Comparison of ENCODE assay signal across 8 mouse cellular contexts in the genomic region with DNA sequence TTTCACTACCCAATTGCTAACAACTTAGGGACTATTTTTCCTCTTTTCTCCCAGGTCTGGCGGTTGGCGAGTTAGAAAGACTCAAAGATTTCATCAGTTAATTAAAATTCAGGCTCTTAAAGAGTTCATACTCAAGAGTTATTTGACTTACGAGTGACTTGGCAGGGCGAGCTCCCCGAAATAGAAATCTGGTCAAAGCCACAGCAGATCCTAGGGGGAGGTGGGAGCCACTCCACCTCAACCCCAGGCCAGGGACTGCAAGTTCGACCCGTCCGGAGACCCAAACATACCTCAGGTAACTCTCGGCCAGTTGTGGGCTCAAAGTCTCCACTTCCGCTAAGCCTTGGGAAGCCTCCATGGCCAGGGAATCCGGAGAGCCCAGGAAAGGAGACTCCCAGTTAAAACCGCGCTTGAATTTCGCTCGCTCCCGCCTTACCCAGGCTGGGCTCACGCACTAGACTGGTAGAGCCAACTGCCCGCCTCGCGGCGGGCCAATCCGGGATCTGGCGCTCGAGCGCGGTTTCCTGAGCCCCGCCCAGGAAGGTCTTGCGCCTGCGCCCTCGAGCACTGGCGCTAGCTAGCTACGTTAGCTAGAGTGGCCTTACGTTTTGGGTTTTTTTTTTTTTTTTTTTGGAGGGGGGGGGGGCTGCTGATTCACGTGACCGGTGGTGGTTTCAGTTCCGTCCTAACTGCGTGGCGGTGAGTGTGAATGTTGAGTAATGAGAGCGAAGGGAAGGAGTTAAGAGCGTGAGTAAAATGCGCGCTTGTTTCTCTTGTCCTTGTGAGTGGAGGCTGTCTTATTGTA. TPM values are rescaled to one million over a fixed set of nuclear protein-coding genes. Genes with fewer than 3 reads are reported as not detected.
DNase-seq lines count a peak whose midpoint lies in the region; ATAC-seq lines count a peak whose summit lies in the region.

A gene (minus strand): TSS at position 474 of the 805 bp plus-strand sequence.

- peak; percentile 99 for ATAC-seq in hindbrain, embryonic 14.5 days (ENCODE audit: low FRiP score)

- peak; percentile 97 for DNase-seq in NIH3T3 (ENCODE audit: low read depth)
- peak; percentile 94 to 96 for DNase-seq in cerebellum, postnatal 10 days
- peak; percentile 78 to 81 for DNase-seq in frontal cortex, postnatal 14 days (ENCODE audit: low spot score in 2 of 2)
- DNase-seq in hindbrain, embryonic 14.5 days (ENCODE audit: low spot score), result peak; percentile 90
- peak; percentile 81 to 87 for DNase-seq in layer of hippocampus, postnatal 36 days
- peak; percentile 91 for DNase-seq in lung, postnatal 36 days
- peak; percentile 95 for DNase-seq in retina, postnatal 1 day
- DNase-seq in urinary bladder, adult 18-20 months (ENCODE audit: low spot score in 2 of 2), result peak; percentile 53 to 87

- peak within 1 kb of the TSS; percentile 28; the same call in 1 of the 2 replicates for H3K9ac ChIP-seq in hindbrain, embryonic 14.5 days

- H3K36me3 ChIP-seq in hindbrain, embryonic 14.5 days (replicated peaks; ENCODE audit: control insufficient read depth, insufficient read depth), result no peaks in the 10 kb centered on the region

- 9% methylated on average over 34 of the region's 42 CpGs for WGBS in hindbrain, embryonic 14.5 days

- H3K4me1 ChIP-seq in hindbrain, embryonic 14.5 days (replicated peaks; ENCODE audit: control insufficient read depth, insufficient read depth, low read length), result no peaks in the 10 kb centered on the region

- no peaks in the 10 kb centered on the region for H3K27me3 ChIP-seq in hindbrain, embryonic 14.5 days (ENCODE audit: control insufficient read depth, insufficient read depth, low read length)

- peak within 1 kb of the TSS; percentile 53 for H3K4me2 ChIP-seq in hindbrain, embryonic 14.5 days (replicated peaks)

- peak within 1 kb of the TSS; percentile 38 for H3K4me3 ChIP-seq in hindbrain, embryonic 14.5 days (replicated peaks; ENCODE audit: low read length)

- no peak within 1 kb of the TSS for H3K27ac ChIP-seq in hindbrain, embryonic 14.5 days

- no peaks in the 10 kb centered on the region for H3K9me3 ChIP-seq in hindbrain, embryonic 14.5 days (ENCODE audit: control insufficient read depth, low read length)

RNA-seq across cellular contexts. Expression of the gene that starts here (rescaled TPM):
- polyA plus RNA-seq in hindbrain, embryonic 14.5 days (2014; fragmentation: Nextera tagmentation; extraction: Ambion mirVana), result 2.0 and 2.3 TPM in 2 replicates
- under 1 TPM; 0.13 to 0.17 TPM for total RNA-seq in layer of hippocampus, postnatal 36 days (2021)

Comparison
In these comparisons a context has a peak if more than half of its experiments do, and no peak if none do; other contexts are left out.
1. Peak in DNase-seq in layer of hippocampus, postnatal 36 days; RNA of the gene not detected or under 1 TPM.